Mouse (Mus musculus): ENCODE measurements at regions not wholly inside any gene's neighbourhood (a gene's known extent, or its start where the extent isn't known, plus 50 kb on each side); places are given as distances from the start of the nearest gene placed in this dataset.

DNA sequence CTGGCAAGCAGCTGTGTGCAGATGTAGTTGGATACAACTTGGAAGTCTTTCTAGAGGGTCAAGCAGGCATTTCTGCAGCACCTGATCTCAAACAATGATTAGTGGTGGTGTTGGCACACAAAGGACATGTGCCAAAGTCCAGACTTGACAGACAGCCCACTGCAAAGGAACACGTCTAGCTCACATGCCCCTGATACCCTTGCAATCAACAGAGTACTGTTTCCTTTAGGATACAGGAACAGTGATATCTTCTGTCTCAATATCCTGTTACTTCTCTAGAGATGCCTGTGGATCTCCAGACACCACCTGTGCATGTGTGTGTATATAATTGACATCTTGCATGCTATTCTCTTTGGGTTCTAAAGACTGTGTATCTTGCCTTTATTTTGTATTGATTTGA is 267.8 kb downstream of the Adra2a start:
- TF ChIP-seq POLR2A (IDR thresholded peaks at IDR 0.05; ENCODE audit: insufficient read length, low read depth) (no peak), E2F4 (IDR thresholded peaks at IDR 0.05; ENCODE audit: insufficient read depth) (no peak), MYOD1 (IDR thresholded peaks at IDR 0.05; ENCODE audit: control insufficient read depth in 1 of 3, insufficient read length in 2 of 3, low read depth in 2 of 3) (no peak), MAX (IDR thresholded peaks at IDR 0.05; ENCODE audit: low read depth) (no peak)

Measured in myocyte (in vitro differentiated cells).